Mouse (Mus musculus): ENCODE data around the gene Rpl3l.

- TF ChIP-seq CHD2 (IDR thresholded peaks at IDR 0.05; ENCODE audit: low read depth, low read length) (no peak), HCFC1 (IDR thresholded peaks at IDR 0.05; ENCODE audit: borderline replicate concordance, insufficient read depth, low read length) (no peak), MAFK (IDR thresholded peaks at IDR 0.05; ENCODE audit: insufficient read depth, low read depth, low read length) (no peak)
Observed at GRCm38 (mm10) chr17:24766266-24766875, 38.8 kb downstream of the Rpl3l start.

Measured in ES-E14 (cell line).